Mouse (Mus musculus) liver, embryonic 16.5 days (tissue): ENCODE data around the gene Ski. TPM values are rescaled to one million over a fixed set of nuclear protein-coding genes. Genes with fewer than 3 reads are reported as not detected.

Source experiments
- ATAC-seq: fragments of 200-750 bp; cut with Nextera tagmentation; 2 replicates; pipeline ENCODE4 v1.8.0; 2017; ENCODE audit warnings: low read depth, mild to moderate bottlenecking, moderate number of reproducible peaks, moderate library complexity
- H3K27ac ChIP-seq: fragments of 300-500 bp; sonication (generic); 2 replicates; pipeline ENCODE4 v1.5.1; 2014; ENCODE audit warnings: mild to moderate bottlenecking, low read length
- H3K27me3 ChIP-seq: fragments of 300-500 bp; sonication (generic); 2 replicates; pipeline ENCODE4 v1.6.1; 2014; ENCODE audit warnings: low read depth, low read length, mixed read lengths; ENCODE audit not compliant: control insufficient read depth, insufficient read depth
- H3K36me3 ChIP-seq: fragments of 300-500 bp; sonication (generic); 2 replicates; pipeline ENCODE4 v1.6.1; 2014; ENCODE audit warnings: mild to moderate bottlenecking; ENCODE audit not compliant: control insufficient read depth, insufficient read depth
- H3K4me1 ChIP-seq: fragments of 300-500 bp; sonication (generic); 2 replicates; pipeline ENCODE4 v1.6.1; 2014; ENCODE audit warnings: low read depth, low read length, mixed read lengths; ENCODE audit not compliant: control insufficient read depth
- H3K4me2 ChIP-seq: fragments of 300-500 bp; sonication (generic); 2 replicates; pipeline ENCODE4 v1.6.1; 2014; ENCODE audit warnings: low read depth, low read length, mixed read lengths
- H3K4me3 ChIP-seq: fragments of 300-500 bp; sonication (generic); 2 replicates; pipeline ENCODE4 v1.5.1; 2014; ENCODE audit warnings: low read depth, mild to moderate bottlenecking, low read length
- H3K9ac ChIP-seq: fragments of 300-500 bp; sonication (generic); 2 replicates; pipeline ENCODE4 v1.6.1; 2014; ENCODE audit warnings: low read depth, low read length
- H3K9me3 ChIP-seq: fragments of 300-500 bp; sonication (generic); replicated peaks from 2 replicates; pipeline ENCODE4 v1.6.1; 2016; ENCODE audit warnings: low read length; ENCODE audit not compliant: control insufficient read depth
- WGBS: fragments of 180-500 bp; shearing (Covaris S2); extraction: QIAGEN DNeasy Blood & Tissue Kit; methylation state at CpG from one replicate; pipeline ENCODE4 v1.1.7; 2014; ENCODE audit not compliant: insufficient replicate concordance; 5-methylcytosine and 5-hydroxymethylcytosine counted together
- polyA plus RNA-seq: library from polyadenylated mRNA; unstranded; fragments of >200 nt; fragmentation: Nextera tagmentation; extraction: Ambion mirVana; gene quantifications from 2 replicates; pipeline ENCODE4 v1.2.1, GENCODE M21; 2015

Ski gene
- polyA plus RNA-seq, 1 experiment from 2014 or later, result 2.5 TPM

GRCm38 (mm10) chr4:155121222-155121621 is 101.2 kb downstream of the Ski start:
- no peak for ATAC-seq
- H3K4me3 ChIP-seq, result no peak overlapping the region
- 62% methylated on average over 6 of the region's 6 CpGs for WGBS
- H3K4me1 ChIP-seq, result peaks cover 57% of the 10 kb centered on the region
- no peaks in the 10 kb centered on the region for H3K9me3 ChIP-seq
- H3K27ac ChIP-seq, result peak overlapping the region; percentile 82
- peak overlapping the region; percentile 11; the same call in 1 of the 2 replicates for H3K9ac ChIP-seq
- H3K36me3 ChIP-seq, result no peaks in the 10 kb centered on the region
- no peak overlapping the region for H3K4me2 ChIP-seq
- no peaks in the 10 kb centered on the region for H3K27me3 ChIP-seq

DNA sequence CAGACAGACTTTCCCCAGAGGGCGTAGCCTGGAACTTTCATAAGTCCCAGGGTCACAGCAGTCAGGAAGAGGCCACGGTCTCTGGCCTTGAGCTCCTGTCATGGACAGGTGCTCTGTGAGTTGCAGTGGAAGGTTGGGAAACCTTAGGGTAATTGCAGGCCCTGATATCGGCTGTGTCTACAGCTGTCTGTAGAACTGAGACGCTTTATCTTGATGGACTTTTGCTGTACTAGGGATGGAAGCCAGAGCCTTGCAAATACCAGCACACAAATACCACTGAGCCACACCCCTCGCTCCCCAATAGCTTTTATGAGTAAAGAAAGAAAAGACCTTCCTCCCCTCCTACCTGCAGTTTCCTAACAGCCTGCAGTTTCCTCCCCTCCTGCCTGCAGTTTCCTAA is 101.8 kb downstream of the Ski start:
- H3K9me3 ChIP-seq, result no peaks in the 10 kb centered on the region
- WGBS, result 29% methylated on average over 5 of the region's 5 CpGs
- H3K9ac ChIP-seq, result no peak overlapping the region
- H3K4me2 ChIP-seq, result no peak overlapping the region
- H3K4me3 ChIP-seq, result no peak overlapping the region
- peaks cover 54% of the 10 kb centered on the region for H3K4me1 ChIP-seq
- peak; percentile 79 for ATAC-seq
- peak overlapping the region; percentile 82 for H3K27ac ChIP-seq
- H3K36me3 ChIP-seq, result no peaks in the 10 kb centered on the region
- H3K27me3 ChIP-seq, result no peaks in the 10 kb centered on the region

GRCm38 (mm10) chr4:155120038-155120437 is 102.4 kb downstream of the Ski start:
- Histone ChIP-seq H3K27me3 (no peaks in the 10 kb centered on the region), H3K4me1 (peaks cover 48% of the 10 kb centered on the region), H3K9me3 (no peaks in the 10 kb centered on the region), H3K36me3 (no peaks in the 10 kb centered on the region), H3K4me3 (no peak overlapping the region), H3K9ac (no peak overlapping the region), H3K27ac (peak overlapping the region; percentile 82), H3K4me2 (no peak overlapping the region)
- ATAC-seq, result no peak
- 73% methylated on average over 7 of the region's 7 CpGs for WGBS

DNA sequence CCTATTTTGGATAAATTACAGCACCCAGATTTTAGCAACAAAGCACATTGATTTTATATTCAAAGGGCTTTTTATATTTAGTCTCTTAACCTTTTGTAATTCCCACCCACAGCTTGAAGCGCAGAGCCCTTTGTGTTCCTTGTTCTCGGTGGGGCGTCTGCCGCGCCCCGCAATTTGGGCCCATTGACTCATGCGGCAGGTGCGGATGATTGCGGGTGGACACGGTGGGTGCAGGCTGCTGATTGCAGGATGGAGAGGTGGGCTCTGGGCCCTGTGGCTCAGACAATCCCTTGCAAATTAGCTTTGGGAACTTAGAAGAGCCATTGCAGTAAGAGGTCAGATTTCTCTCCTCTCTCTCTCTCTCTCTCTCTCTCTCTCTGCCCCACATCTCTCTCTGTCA is 104.1 kb downstream of the Ski start:
- Histone ChIP-seq H3K4me2 (no peak overlapping the region), H3K36me3 (no peaks in the 10 kb centered on the region), H3K9ac (no peak overlapping the region), H3K9me3 (no peaks in the 10 kb centered on the region), H3K4me1 (peaks cover 43% of the 10 kb centered on the region), H3K27ac (no peak overlapping the region), H3K27me3 (no peaks in the 10 kb centered on the region), H3K4me3 (no peak overlapping the region)
- 82% methylated on average over 10 of the region's 10 CpGs for WGBS
- no peak for ATAC-seq

- Histone ChIP-seq H3K9me3 (no peaks in the 10 kb centered on the region), H3K4me2 (no peak overlapping the region), H3K4me1 (peaks cover 37% of the 10 kb centered on the region), H3K27ac (peak overlapping the region; percentile 50), H3K9ac (no peak overlapping the region), H3K4me3 (no peak overlapping the region), H3K36me3 (no peaks in the 10 kb centered on the region), H3K27me3 (no peaks in the 10 kb centered on the region)
- WGBS, result 33% methylated on average over 6 of the region's 6 CpGs
- peak; percentile 58 for ATAC-seq
Measured at GRCm38 (mm10) chr4:155117396-155117978, 104.9 kb downstream of the Ski start.

DNA sequence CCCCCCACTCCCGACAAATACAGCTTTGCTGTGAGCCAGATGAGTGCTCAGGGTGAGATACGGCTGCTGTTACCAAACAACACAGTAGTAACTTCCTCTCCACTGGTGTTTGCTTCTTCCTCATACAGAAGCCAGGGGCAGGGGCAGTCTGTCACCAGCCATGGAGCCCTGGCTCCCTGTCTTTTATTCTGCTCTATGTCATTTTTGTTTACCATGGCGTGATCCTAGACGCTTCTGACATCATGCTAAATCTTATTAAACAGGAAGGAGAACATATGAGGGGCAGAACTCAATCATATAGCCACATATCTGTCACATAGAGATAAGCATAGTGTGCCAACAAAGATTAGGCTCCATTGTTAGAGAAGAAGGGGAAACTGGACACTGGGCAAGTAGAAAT is 105.8 kb downstream of the Ski start:
- Histone ChIP-seq H3K9ac (no peak overlapping the region), H3K4me3 (no peak overlapping the region), H3K36me3 (no peaks in the 10 kb centered on the region), H3K4me1 (peaks cover 30% of the 10 kb centered on the region), H3K4me2 (no peak overlapping the region), H3K27me3 (no peaks in the 10 kb centered on the region), H3K9me3 (no peaks in the 10 kb centered on the region), H3K27ac (no peak overlapping the region)
- ATAC-seq, result no peak
- 35% methylated on average over 4 of the region's 4 CpGs for WGBS

DNA sequence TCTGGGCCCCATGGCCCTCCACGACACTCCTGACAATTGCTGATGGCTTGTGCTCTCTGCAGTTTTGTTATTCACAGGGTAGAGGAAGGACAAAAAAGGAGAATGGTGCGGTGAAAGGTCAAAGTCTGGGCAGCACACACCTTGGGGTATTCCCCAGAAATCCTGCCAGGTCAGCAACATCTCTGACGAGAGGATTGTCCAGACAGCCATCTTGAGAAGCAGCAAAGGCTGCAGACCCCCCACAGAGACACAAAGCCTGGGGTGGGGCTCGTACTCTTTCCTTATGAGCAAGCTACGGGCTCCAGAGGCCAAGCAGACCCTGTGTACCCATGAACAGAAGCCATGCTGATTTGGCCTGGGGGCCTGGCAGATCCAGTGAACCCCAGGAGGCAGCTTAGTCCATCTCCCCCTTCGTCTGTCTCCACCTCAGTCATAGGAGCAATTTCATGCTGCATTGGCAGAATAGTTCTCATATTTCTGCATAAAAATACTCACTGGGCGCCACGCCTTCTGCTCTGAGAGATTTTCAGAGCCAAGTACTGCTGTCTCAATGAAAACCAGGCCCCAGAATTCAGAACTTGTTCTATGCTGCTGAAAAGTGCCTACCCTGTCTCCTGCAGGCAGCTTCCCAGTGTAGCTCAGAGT is 108.5 kb downstream of the Ski start:
- Histone ChIP-seq H3K27ac (no peak overlapping the region), H3K9ac (no peak overlapping the region), H3K4me1 (peaks cover 11% of the 10 kb centered on the region), H3K4me3 (no peak overlapping the region), H3K36me3 (no peaks in the 10 kb centered on the region), H3K9me3 (no peaks in the 10 kb centered on the region), H3K27me3 (no peaks in the 10 kb centered on the region), H3K4me2 (no peak overlapping the region)
- WGBS, result 61% methylated on average over 8 of the region's 8 CpGs
- no peak for ATAC-seq

- Histone ChIP-seq H3K9me3 (no peaks in the 10 kb centered on the region), H3K4me1 (no peaks in the 10 kb centered on the region), H3K27me3 (no peaks in the 10 kb centered on the region), H3K9ac (no peak overlapping the region), H3K4me2 (no peak overlapping the region), H3K4me3 (no peak overlapping the region), H3K27ac (no peak overlapping the region), H3K36me3 (no peaks in the 10 kb centered on the region)
- no peak for ATAC-seq
- WGBS, result 74% methylated on average over 5 of the region's 5 CpGs
Measured at GRCm38 (mm10) chr4:155109471-155109870, 112.9 kb downstream of the Ski start.

GRCm38 (mm10) chr4:155107886-155108285 is 114.5 kb downstream of the Ski start:
- Histone ChIP-seq H3K36me3 (no peaks in the 10 kb centered on the region), H3K4me2 (no peak overlapping the region), H3K4me3 (no peak overlapping the region), H3K9me3 (no peaks in the 10 kb centered on the region), H3K9ac (no peak overlapping the region), H3K27me3 (no peaks in the 10 kb centered on the region), H3K27ac (no peak overlapping the region), H3K4me1 (no peaks in the 10 kb centered on the region)
- peak; percentile 51 for ATAC-seq
- WGBS, result 30% methylated on average over 4 of the region's 4 CpGs
